Mouse (Mus musculus) hindbrain, postnatal 0 days (tissue): Measurements from ENCODE around the gene Tmed2. TPM values are rescaled to one million over a fixed set of nuclear protein-coding genes. Genes with fewer than 3 reads are reported as not detected.
"Not testable (repeated sequence)": the region's sequence is repeated elsewhere in the genome, so short reads cannot be mapped to it uniquely, and the experiment has no call there.

Source experiments
- ATAC-seq: fragments of 200-750 bp; cut with Nextera tagmentation; 2 replicates; pipeline ENCODE4 v1.8.0; 2017; ENCODE audit warnings: mild to moderate bottlenecking, moderate TSS enrichment, moderate library complexity
- DNase-seq: peaks from one replicate; pipeline ENCODE4 v3.0.0-alpha.2; 2015; ENCODE audit warnings: low spot score
- H3K27ac ChIP-seq: fragments of 300-500 bp; sonication (generic); 2 replicates; pipeline ENCODE4 v1.5.1; 2014; ENCODE audit warnings: mild to moderate bottlenecking
- H3K27me3 ChIP-seq: fragments of 300-500 bp; sonication (generic); 2 replicates; pipeline ENCODE4 v1.6.1; 2014; ENCODE audit warnings: low read length, mixed read lengths; ENCODE audit not compliant: insufficient read depth
- H3K36me3 ChIP-seq: fragments of 300-500 bp; sonication (generic); 2 replicates; pipeline ENCODE4 v1.6.1; 2014; ENCODE audit warnings: low read length, mixed read lengths; ENCODE audit not compliant: insufficient read depth
- H3K4me1 ChIP-seq: fragments of 300-500 bp; sonication (generic); 2 replicates; pipeline ENCODE4 v1.6.1; 2014; ENCODE audit warnings: antibody characterized with exemption, low read length, mixed read lengths; ENCODE audit not compliant: insufficient read depth
- H3K4me2 ChIP-seq: fragments of 300-500 bp; sonication (generic); 2 replicates; pipeline ENCODE4 v1.6.1; 2014; ENCODE audit warnings: low read depth, mild to moderate bottlenecking, low read length, moderate library complexity, mixed read lengths
- H3K4me3 ChIP-seq: fragments of 300-500 bp; sonication (generic); 2 replicates; pipeline ENCODE4 v1.5.1; 2014; ENCODE audit warnings: low read length
- H3K9ac ChIP-seq: fragments of 300-500 bp; sonication (generic); replicated peaks from 2 replicates; pipeline ENCODE4 v1.6.1; 2014; ENCODE audit warnings: mild to moderate bottlenecking, low read length, moderate library complexity, mixed read lengths
- H3K9me3 ChIP-seq: fragments of 300-500 bp; sonication (generic); 2 replicates; pipeline ENCODE4 v1.6.1; 2016; ENCODE audit warnings: low read length, mixed read lengths
- CTCF ChIP-seq: IDR thresholded peaks from 2 replicates; pipeline ENCODE4 v1.5.1; 2016; ENCODE audit warnings: antibody characterized with exemption, control low read depth, low read depth
- WGBS: fragments of 180-500 bp; shearing (Covaris S2); extraction: QIAGEN DNeasy Blood & Tissue Kit; methylation state at CpG from one replicate; pipeline ENCODE4 v1.1.7; 2014; 5-methylcytosine and 5-hydroxymethylcytosine counted together
- polyA plus RNA-seq: library from polyadenylated mRNA; unstranded; fragments of >200 nt; fragmentation: Nextera tagmentation; extraction: Ambion mirVana; gene quantifications from 2 replicates; pipeline ENCODE4 v1.2.1, GENCODE M21; 2015
- total RNA-seq: library from RNA; depleted of rRNA; stranded (reverse); fragments of >200 nt; gene quantifications from 2 replicates; pipeline ENCODE4 v1.2.3, GENCODE M21; 2014

Tmed2 gene
- total and polyA plus RNA-seq, 2 experiments from 2014 or later, result 206 to 329 TPM

DNA sequence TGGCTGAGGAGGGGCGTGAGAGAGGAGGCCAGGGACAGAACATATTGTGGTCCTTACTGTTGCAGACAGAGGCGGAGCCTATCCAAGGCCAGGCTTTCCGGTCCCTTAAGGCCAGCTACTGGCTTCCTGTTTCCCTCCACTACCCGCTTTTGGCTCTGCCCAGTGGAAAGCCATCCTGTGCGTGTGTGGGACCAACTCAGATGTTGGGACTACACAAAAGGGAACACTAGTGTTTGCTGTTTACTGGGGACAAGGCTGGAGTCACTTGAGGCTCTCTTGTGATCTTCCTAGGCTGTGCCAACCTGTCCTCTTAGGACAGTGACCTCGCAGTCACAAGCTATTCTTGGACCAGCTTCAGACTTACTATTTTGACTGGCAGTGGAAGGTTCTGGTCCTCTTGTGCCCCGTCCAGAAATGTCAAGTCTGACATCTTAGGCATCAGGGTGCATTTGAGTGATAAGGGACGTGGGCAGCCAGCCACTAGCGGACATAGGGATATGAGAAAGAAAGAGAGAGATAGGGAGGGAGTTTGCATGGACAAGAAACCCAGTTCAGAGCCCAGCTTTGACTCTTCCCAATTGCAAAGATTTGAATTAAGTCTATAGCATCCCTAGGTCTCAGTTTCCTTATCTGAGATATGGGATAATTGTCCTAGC, 42.1 kb upstream of the Tmed2 start:
- Histone ChIP-seq H3K4me3 (no peak overlapping the region), H3K4me2 (no peak overlapping the region), H3K4me1 (no peaks in the 10 kb centered on the region), H3K9ac (no peak overlapping the region), H3K27me3 (no peaks in the 10 kb centered on the region), H3K9me3 (no peaks in the 10 kb centered on the region), H3K27ac (no peak overlapping the region), H3K36me3 (peaks cover 7% of the 10 kb centered on the region; the same call in 1 of the 2 replicates)
- DNase-seq, result no peak
- ATAC-seq, result no peak
- WGBS, result 70% methylated on average over 9 of the region's 9 CpGs
- no peak for TF ChIP-seq CTCF

GRCm38 (mm10) chr5:124499001-124499400, 41.5 kb upstream of the Tmed2 start:
- TF ChIP-seq CTCF, result no peak
- no peak for ATAC-seq
- 25% methylated on average over 5 of the region's 5 CpGs for WGBS
- no peaks in the 10 kb centered on the region for H3K27me3 ChIP-seq
- H3K4me1 ChIP-seq, result no peaks in the 10 kb centered on the region
- no peak overlapping the region for H3K9ac ChIP-seq
- H3K4me2 ChIP-seq, result no peak overlapping the region
- H3K9me3 ChIP-seq, result no peaks in the 10 kb centered on the region
- H3K27ac ChIP-seq, result no peak overlapping the region
- H3K4me3 ChIP-seq, result no peak overlapping the region
- no peak for DNase-seq
- H3K36me3 ChIP-seq, result peaks cover 5% of the 10 kb centered on the region; the same call in 1 of the 2 replicates

DNA sequence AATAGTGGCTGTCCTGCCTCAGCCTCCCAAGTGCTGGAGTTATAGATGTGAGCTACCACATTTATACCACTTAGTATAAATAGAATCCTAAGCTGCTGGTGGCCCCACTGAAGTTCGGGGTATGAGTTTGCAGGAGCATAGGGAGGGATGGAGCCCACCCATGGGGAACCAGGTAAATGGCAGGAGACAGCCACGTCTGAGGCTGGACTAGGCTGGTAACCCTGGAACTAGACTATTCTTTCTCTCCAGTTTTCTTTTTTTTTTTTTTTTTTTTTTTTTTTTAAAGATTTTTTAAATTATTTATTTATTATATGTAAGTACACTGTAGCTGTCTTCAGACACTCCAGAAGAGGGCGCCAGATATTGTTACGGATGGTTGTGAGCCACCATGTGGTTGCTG, 40.5 kb upstream of the Tmed2 start:
- DNase-seq, H3K9me3 ChIP-seq, H3K27ac ChIP-seq, H3K9ac ChIP-seq, H3K4me2 ChIP-seq, H3K27me3 ChIP-seq, ATAC-seq, H3K4me3 ChIP-seq, H3K4me1 ChIP-seq, H3K36me3 ChIP-seq: not testable (repeated sequence)
- WGBS, result 83% methylated on average over 2 of the region's 4 CpGs

GRCm38 (mm10) chr5:124500573-124500972, 39.9 kb upstream of the Tmed2 start:
- Histone ChIP-seq H3K4me3 (no peak overlapping the region), H3K27me3 (no peaks in the 10 kb centered on the region), H3K27ac (no peak overlapping the region), H3K9ac (no peak overlapping the region), H3K36me3 (peaks cover 5% of the 10 kb centered on the region; the same call in 1 of the 2 replicates), H3K4me2 (no peak overlapping the region), H3K4me1 (no peaks in the 10 kb centered on the region), H3K9me3 (no peaks in the 10 kb centered on the region)
- no peak for DNase-seq
- no peak for ATAC-seq
- TF ChIP-seq CTCF, result no peak
- WGBS, result 95% methylated on average over 3 of the region's 3 CpGs

- Histone ChIP-seq H3K27ac (no peak overlapping the region), H3K9me3 (no peaks in the 10 kb centered on the region), H3K4me2 (no peak overlapping the region), H3K36me3 (peaks cover 5% of the 10 kb centered on the region; the same call in 1 of the 2 replicates), H3K4me1 (no peaks in the 10 kb centered on the region), H3K4me3 (no peak overlapping the region), H3K27me3 (no peaks in the 10 kb centered on the region), H3K9ac (no peak overlapping the region)
- no peak for TF ChIP-seq CTCF
- DNase-seq (no peak), ATAC-seq (no peak)
- 95% methylated on average over 10 of the region's 10 CpGs for WGBS
Measured at GRCm38 (mm10) chr5:124501541-124501940, 39.0 kb upstream of the Tmed2 start.

GRCm38 (mm10) chr5:124503742-124504141, 36.8 kb upstream of the Tmed2 start:
- H3K27ac ChIP-seq, result no peak overlapping the region
- H3K9me3 ChIP-seq, result no peaks in the 10 kb centered on the region
- TF ChIP-seq CTCF, result no peak
- no peaks in the 10 kb centered on the region for H3K27me3 ChIP-seq
- WGBS, result 66% methylated on average over 14 of the region's 14 CpGs
- H3K36me3 ChIP-seq, result peaks cover 5% of the 10 kb centered on the region; the same call in 1 of the 2 replicates
- H3K4me3 ChIP-seq, result no peak overlapping the region
- DNase-seq (no peak), ATAC-seq (no peak)
- no peaks in the 10 kb centered on the region for H3K4me1 ChIP-seq
- no peak overlapping the region for H3K4me2 ChIP-seq
- H3K9ac ChIP-seq, result no peak overlapping the region

- no peak overlapping the region for H3K27ac ChIP-seq
- DNase-seq (no peak), ATAC-seq (no peak)
- H3K36me3 ChIP-seq, result peaks cover 5% of the 10 kb centered on the region; the same call in 1 of the 2 replicates
- TF ChIP-seq CTCF, result no peak
- H3K4me2 ChIP-seq, result no peak overlapping the region
- no peaks in the 10 kb centered on the region for H3K4me1 ChIP-seq
- no peak overlapping the region for H3K4me3 ChIP-seq
- no peaks in the 10 kb centered on the region for H3K9me3 ChIP-seq
- H3K27me3 ChIP-seq, result no peaks in the 10 kb centered on the region
- no peak overlapping the region for H3K9ac ChIP-seq
- WGBS, result 90% methylated on average over 4 of the region's 4 CpGs
Measured at GRCm38 (mm10) chr5:124505235-124505634, 35.3 kb upstream of the Tmed2 start.
